Mouse (Mus musculus): ENCODE data around the gene Cep250. TPM values are rescaled to one million over a fixed set of nuclear protein-coding genes. Genes with fewer than 3 reads are reported as not detected.

The Cep250 gene
- 4.6 and 4.7 TPM in 2 replicates for polyA plus RNA-seq (2021; fragmentation: Nextera tagmentation)
- long read RNA-seq, experiment 1, transcript Cep250-203 (8 exons, 1,254 nt): major isoform, 5 of 16 reads
- long read RNA-seq, experiment 1, partial matches to known transcripts: 5 of 16 reads
- long read RNA-seq, experiment 1, other reads (novel, unspliced or antisense): 6 of 16 reads
- long read RNA-seq, experiment 2, partial matches to known transcripts: 29 of 40 reads
- long read RNA-seq, experiment 2, other reads (novel, unspliced or antisense): 11 of 40 reads

GRCm38 (mm10) chr2:155956134-155957059 lies at the start of gene Cep250:
Cep250 (plus strand) TSS chr2:155956458.

DNA sequence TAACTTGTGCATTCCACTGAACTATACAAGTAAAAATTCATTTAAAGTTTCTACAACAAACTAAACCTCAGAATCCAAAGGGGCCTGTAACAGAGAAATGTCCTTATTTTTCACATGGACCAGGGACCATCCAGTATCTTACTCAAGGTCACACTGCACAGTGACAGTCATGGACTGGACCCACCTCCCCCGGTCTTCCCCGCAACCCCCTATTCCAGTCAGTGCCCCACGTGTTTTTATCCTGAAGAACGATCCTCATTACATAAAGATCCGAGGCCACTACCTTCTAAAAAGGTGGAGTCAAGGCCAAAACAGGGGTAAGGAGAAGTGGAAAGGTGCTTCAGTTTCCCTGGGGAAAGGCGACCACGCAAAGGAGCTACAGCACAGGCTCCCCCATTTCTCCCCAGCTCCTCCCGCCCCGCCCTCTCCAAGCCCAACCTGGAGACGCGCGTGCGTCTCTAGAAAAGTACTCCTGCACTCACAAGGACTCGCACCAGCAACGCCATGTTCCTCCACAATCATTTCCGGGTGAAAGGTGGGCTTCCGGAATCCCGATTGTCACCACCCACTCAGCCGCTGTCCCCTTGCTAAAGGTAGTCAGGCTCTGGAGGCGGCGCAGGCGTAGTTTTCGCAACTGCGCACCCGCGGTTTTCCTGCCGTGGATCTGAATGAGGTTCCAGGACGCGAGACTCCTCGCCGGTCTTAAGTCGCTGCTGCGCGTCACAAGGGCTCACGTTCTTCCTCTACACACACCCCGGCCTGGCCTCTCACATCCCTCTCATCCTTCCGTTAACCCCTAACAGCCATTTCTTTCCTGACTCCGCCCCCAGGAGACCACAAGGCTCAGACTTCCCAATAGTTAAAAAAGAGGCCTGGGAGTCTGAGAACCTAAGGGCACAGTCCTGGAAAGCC lies 26.5 kb upstream of the Cep250 start, which contains the start of gene Uqcc1:
Uqcc1 (minus strand) TSS at position 780 of the 912 bp plus-strand sequence.

GRCm38 (mm10) chr2:155940681-155941080 lies 15.6 kb upstream of the Cep250 start, which contains the start of gene Gm15557:
Gm15557 (plus strand) TSS chr2:155940728.

DNA sequence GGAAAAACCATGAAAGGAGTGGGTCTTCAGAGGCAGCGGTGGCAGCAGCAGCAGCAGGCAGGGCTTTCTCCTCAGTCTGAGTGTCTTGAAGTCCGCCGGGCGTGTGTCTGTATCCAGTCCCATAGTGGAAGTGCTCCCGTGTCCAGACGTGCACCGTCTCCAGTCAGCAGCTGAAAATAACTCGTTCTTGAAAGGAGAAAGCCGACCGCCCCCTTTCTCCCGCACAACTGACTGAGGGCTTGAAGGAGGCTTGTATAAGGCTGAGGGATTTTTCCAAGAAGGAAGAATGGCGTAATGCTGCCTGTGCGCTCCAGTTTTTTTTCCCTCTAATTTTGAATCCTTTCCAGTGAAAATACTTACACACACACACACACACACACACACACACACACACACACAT lies 11.1 kb upstream of the Cep250 start, which contains the start of gene Gdf5:
Gdf5 (minus strand) TSS at position 244 of the 400 bp plus-strand sequence.

DNA sequence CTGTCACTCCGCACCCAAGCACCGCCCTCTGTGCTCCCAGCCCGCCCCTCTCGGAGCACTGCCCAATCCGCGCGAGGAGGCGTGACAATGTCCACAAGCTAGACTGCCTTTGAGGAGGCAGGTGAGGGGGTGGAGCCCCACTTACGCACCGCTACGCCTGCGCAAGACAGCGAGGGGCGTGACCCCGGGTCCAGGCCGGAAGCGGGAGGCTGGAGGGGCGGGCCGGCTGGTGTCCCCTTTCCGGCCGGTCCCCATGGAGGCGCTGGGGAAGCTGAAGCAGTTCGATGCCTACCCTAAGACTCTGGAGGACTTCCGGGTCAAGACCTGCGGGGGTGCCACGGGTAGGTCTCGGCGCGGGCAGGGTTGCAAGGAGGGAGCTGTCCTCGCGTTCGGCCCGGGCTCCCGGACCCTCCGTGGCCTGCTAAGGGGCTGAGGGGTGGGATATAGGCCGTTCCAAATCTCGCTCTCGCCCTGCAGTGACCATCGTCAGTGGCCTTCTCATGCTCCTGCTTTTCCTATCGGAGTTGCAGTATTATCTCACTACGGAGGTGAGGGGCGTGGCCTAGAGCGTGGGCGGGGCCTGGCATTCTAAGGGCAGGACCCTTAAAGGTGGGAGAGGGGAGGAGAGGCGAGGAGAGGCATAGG lies 51.8 kb downstream of the Cep250 start, which contains the start of the genes 6430550D23Rik and Ergic3:
6430550D23Rik (minus strand) TSS at position 90 of the 645 bp plus-strand sequence.
Ergic3 (plus strand) TSS at position 158 of the 645 bp plus-strand sequence.

Other genes starting within 250 kb of the Cep250 start
- gene Edem2, start 227.0 kb upstream of the Cep250 start, polyA plus RNA-seq (2021; fragmentation: Nextera tagmentation): 25.6 and 26.2 TPM in 2 replicates
- not detected in 2 replicates for gene Gm17581, start 220.6 kb upstream of the Cep250 start, polyA plus RNA-seq (2021; fragmentation: Nextera tagmentation)
- 0.56 and 0.78 TPM in 2 replicates for gene Procr, start 205.3 kb upstream of the Cep250 start, polyA plus RNA-seq (2021; fragmentation: Nextera tagmentation)
- 2.3 and 2.6 TPM in 2 replicates for gene Mmp24, start 181.1 kb upstream of the Cep250 start, polyA plus RNA-seq (2021; fragmentation: Nextera tagmentation)
- 105 and 107 TPM in 2 replicates for gene BC029722, start 137.0 kb upstream of the Cep250 start, polyA plus RNA-seq (2021; fragmentation: Nextera tagmentation)
- gene Eif6, start 129.5 kb upstream of the Cep250 start, polyA plus RNA-seq (2021; fragmentation: Nextera tagmentation): 103 and 105 TPM in 2 replicates
- 0.04 TPM in 1 of 2 replicates, not detected in the other for gene Fam83c, start 121.6 kb upstream of the Cep250 start, polyA plus RNA-seq (2021; fragmentation: Nextera tagmentation)
- gene Uqcc1, start 26.1 kb upstream of the Cep250 start, polyA plus RNA-seq (2021; fragmentation: Nextera tagmentation): 68.7 and 69.3 TPM in 2 replicates
- gene Gm15557, start 15.7 kb upstream of the Cep250 start, polyA plus RNA-seq (2021; fragmentation: Nextera tagmentation): not detected in 2 replicates
- gene Gdf5, start 11.1 kb upstream of the Cep250 start, polyA plus RNA-seq (2021; fragmentation: Nextera tagmentation): 0.09 and 0.51 TPM in 2 replicates
- gene 6430550D23Rik, start 51.5 kb downstream of the Cep250 start, polyA plus RNA-seq (2021; fragmentation: Nextera tagmentation): 0.35 and 0.45 TPM in 2 replicates
- 459 and 479 TPM in 2 replicates for gene Ergic3, start 51.6 kb downstream of the Cep250 start, polyA plus RNA-seq (2021; fragmentation: Nextera tagmentation)
- not detected in 2 replicates for gene Fer1l4, start 96.5 kb downstream of the Cep250 start, polyA plus RNA-seq (2021; fragmentation: Nextera tagmentation)
- gene Spag4, start 108.7 kb downstream of the Cep250 start, polyA plus RNA-seq (2021; fragmentation: Nextera tagmentation): 2.9 and 3.6 TPM in 2 replicates
- gene Cpne1, start 155.5 kb downstream of the Cep250 start, polyA plus RNA-seq (2021; fragmentation: Nextera tagmentation): 12.4 and 13.4 TPM in 2 replicates
- gene Rbm12, start 155.5 kb downstream of the Cep250 start, polyA plus RNA-seq (2021; fragmentation: Nextera tagmentation): 8.5 and 9.2 TPM in 2 replicates
- 6.0 and 6.5 TPM in 2 replicates for gene Gm28036, start 170.6 kb downstream of the Cep250 start, polyA plus RNA-seq (2021; fragmentation: Nextera tagmentation)
- gene Romo1, start 187.6 kb downstream of the Cep250 start, polyA plus RNA-seq (2021; fragmentation: Nextera tagmentation): 600 and 732 TPM in 2 replicates
- gene Nfs1, start 187.7 kb downstream of the Cep250 start, polyA plus RNA-seq (2021; fragmentation: Nextera tagmentation): 56.4 and 61.8 TPM in 2 replicates
- 239 and 242 TPM in 2 replicates for gene Rbm39, start 223.8 kb downstream of the Cep250 start, polyA plus RNA-seq (2021; fragmentation: Nextera tagmentation)
- gene Phf20, start 240.0 kb downstream of the Cep250 start, polyA plus RNA-seq (2021; fragmentation: Nextera tagmentation): 57.9 and 97.0 TPM in 2 replicates